Mouse (Mus musculus): ENCODE data around the gene Nat8. TPM values are rescaled to one million over a fixed set of nuclear protein-coding genes. Genes with fewer than 3 reads are reported as not detected.
A peak's percentile ranks its signal among the peaks of the same experiment; 100 is the strongest.
"Not testable (repeated sequence)": the region's sequence is repeated elsewhere in the genome, so short reads cannot be mapped to it uniquely, and the experiment has no call there.

Nat8 gene
- 0.23 TPM in 1 of 2 replicates, not detected in the other for polyA plus RNA-seq (2015; fragmentation: Nextera tagmentation; extraction: Ambion mirVana)

DNA sequence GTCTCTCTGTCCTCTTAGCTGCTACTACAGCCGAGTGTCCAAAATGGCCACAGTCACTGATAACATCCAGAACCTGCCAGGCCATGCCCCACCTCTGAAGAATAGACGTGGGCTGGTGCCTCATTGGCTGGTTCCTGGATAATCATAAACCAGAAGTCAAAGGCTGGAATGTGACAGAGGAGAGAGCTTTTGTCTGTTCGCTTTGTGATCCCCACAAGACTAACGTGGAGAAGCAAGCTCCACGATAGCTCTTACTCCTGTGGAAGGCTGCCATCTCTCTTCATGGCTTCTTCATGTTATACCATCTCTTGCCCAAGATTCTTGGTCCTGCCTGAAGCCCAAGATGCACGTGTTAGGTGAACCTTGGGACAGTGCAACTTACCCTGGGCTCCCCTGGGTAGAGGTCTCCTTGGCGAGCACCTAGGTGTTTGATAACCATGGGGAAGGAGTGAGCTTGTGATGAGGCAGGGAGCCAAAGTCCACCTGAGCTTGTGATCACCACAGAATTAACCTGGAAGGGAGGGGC lies at the start of gene Nat8:
Gene Nat8 (minus strand): TSS at position 287 of the 526 bp plus-strand sequence.
- H3K4me3 ChIP-seq (ENCODE audit: low read length) = no peak within 1 kb of the TSS
- WGBS = 79% methylated on average over 7 of the region's 7 CpGs

GRCm38 (mm10) chr6:85869006-85869405 lies 37.1 kb upstream of the Nat8 start, which contains the start of gene Nat8f2:
Nat8f2 (minus strand) TSS chr6:85869158.
- H3K4me3 ChIP-seq (ENCODE audit: low read length); H3K4me2 ChIP-seq (ENCODE audit: low read length); ATAC-seq; H3K4me1 ChIP-seq (ENCODE audit: control insufficient read depth, insufficient read depth, low read depth, low read length); H3K9ac ChIP-seq (ENCODE audit: low read depth, low read length); H3K27me3 ChIP-seq (replicated peaks; ENCODE audit: control insufficient read depth, insufficient read depth, low read length); H3K27ac ChIP-seq (ENCODE audit: low read depth, low read length); H3K9me3 ChIP-seq (ENCODE audit: control insufficient read depth, low read length); H3K36me3 ChIP-seq (ENCODE audit: control insufficient read depth, insufficient read depth, low read length): not testable (repeated sequence)
- WGBS = 89% methylated on average over 5 of the region's 5 CpGs

More for the DNA sequence above, at the start of gene Nat8:
- no peaks in the 10 kb centered on the region for H3K27me3 ChIP-seq (replicated peaks; ENCODE audit: control insufficient read depth, insufficient read depth, low read length)
- H3K36me3 ChIP-seq (ENCODE audit: control insufficient read depth, insufficient read depth, low read length) = no peaks in the 10 kb centered on the region
- H3K4me1 ChIP-seq (ENCODE audit: control insufficient read depth, insufficient read depth, low read depth, low read length) = no peaks in the 10 kb centered on the region
- H3K9ac ChIP-seq (ENCODE audit: low read depth, low read length) = no peak within 1 kb of the TSS
- no peaks in the 10 kb centered on the region for H3K9me3 ChIP-seq (ENCODE audit: control insufficient read depth, low read length)
- no peak within 1 kb of the TSS for H3K27ac ChIP-seq (ENCODE audit: low read depth, low read length)
- no peak for ATAC-seq
- H3K4me2 ChIP-seq (ENCODE audit: low read length) = no peak within 1 kb of the TSS

DNA sequence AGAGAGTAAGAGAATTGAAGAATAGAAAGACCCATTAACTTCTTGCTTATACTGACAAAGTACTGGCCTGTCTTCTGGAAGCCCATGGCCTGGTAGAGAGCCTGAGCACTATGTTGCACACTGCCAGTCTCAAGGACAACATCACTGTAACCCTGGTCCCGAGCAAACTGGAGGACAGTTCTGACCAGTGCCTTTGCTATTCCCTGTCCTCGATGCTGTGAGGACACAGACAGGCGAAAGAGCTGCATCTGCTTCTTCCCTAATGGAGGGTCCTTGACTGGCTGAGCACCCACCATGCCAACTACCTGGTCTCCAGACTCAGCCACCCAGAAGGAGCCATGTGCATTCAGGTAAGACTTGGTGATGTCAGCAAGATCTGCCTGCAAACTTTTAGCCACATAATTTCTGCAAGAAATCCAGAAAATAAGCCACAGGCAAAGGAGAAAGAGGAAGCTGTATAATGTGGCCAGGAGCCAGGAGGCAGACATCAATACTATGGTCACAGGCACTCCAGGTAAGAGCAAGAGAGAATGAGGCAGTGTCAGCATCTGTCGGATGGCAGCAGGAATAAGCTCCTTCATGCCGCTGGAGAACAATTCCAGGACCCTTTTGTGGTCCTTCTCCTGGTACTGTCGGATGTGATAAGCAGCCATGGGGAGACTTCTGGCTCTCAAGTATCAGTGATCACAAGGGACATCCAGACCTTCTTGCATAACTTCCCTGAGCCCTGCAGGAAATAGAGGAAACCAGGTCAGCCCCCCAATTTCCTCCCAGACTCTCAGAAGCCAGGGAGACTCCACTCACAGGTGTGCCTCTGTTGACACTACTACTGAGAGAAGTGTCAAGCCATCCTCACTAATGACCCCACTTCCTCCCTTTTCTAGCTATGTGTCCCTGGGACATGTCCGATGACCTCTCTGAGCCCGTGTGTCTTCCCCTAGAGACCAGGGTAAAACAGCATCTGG lies 36.1 kb upstream of the Nat8 start:
- Histone ChIP-seq H3K36me3 (ENCODE audit: control insufficient read depth, insufficient read depth, low read length) (no peaks in the 10 kb centered on the region), H3K27ac (ENCODE audit: low read depth, low read length) (no peak overlapping the region), H3K4me3 (ENCODE audit: low read length) (no peak overlapping the region), H3K4me1 (ENCODE audit: control insufficient read depth, insufficient read depth, low read depth, low read length) (no peaks in the 10 kb centered on the region), H3K4me2 (ENCODE audit: low read length) (no peak overlapping the region), H3K9me3 (ENCODE audit: control insufficient read depth, low read length) (no peaks in the 10 kb centered on the region), H3K27me3 (replicated peaks; ENCODE audit: control insufficient read depth, insufficient read depth, low read length) (no peaks in the 10 kb centered on the region), H3K9ac (ENCODE audit: low read depth, low read length) (no peak overlapping the region)
- no peak for ATAC-seq
- WGBS = 82% methylated on average over 8 of the region's 8 CpGs

- H3K9ac ChIP-seq (ENCODE audit: low read depth, low read length); H3K9me3 ChIP-seq (ENCODE audit: control insufficient read depth, low read length); H3K4me2 ChIP-seq (ENCODE audit: low read length); H3K27me3 ChIP-seq (replicated peaks; ENCODE audit: control insufficient read depth, insufficient read depth, low read length); ATAC-seq; H3K36me3 ChIP-seq (ENCODE audit: control insufficient read depth, insufficient read depth, low read length); H3K4me1 ChIP-seq (ENCODE audit: control insufficient read depth, insufficient read depth, low read depth, low read length); H3K4me3 ChIP-seq (ENCODE audit: low read length); H3K27ac ChIP-seq (ENCODE audit: low read depth, low read length): not testable (repeated sequence)
- 70% methylated on average over 1 of the region's 1 CpGs for WGBS
Observed at GRCm38 (mm10) chr6:85866995-85867394, 35.1 kb upstream of the Nat8 start.

- H3K4me2 ChIP-seq (ENCODE audit: low read length); ATAC-seq; H3K27ac ChIP-seq (ENCODE audit: low read depth, low read length); H3K27me3 ChIP-seq (replicated peaks; ENCODE audit: control insufficient read depth, insufficient read depth, low read length); H3K36me3 ChIP-seq (ENCODE audit: control insufficient read depth, insufficient read depth, low read length); H3K9ac ChIP-seq (ENCODE audit: low read depth, low read length); H3K4me3 ChIP-seq (ENCODE audit: low read length); H3K9me3 ChIP-seq (ENCODE audit: control insufficient read depth, low read length); H3K4me1 ChIP-seq (ENCODE audit: control insufficient read depth, insufficient read depth, low read depth, low read length): not testable (repeated sequence)
- WGBS = 83% methylated on average over 3 of the region's 3 CpGs
Observed at GRCm38 (mm10) chr6:85866166-85866565, 34.3 kb upstream of the Nat8 start.

- H3K4me1 ChIP-seq (ENCODE audit: control insufficient read depth, insufficient read depth, low read depth, low read length); H3K27ac ChIP-seq (ENCODE audit: low read depth, low read length); H3K27me3 ChIP-seq (replicated peaks; ENCODE audit: control insufficient read depth, insufficient read depth, low read length); H3K4me3 ChIP-seq (ENCODE audit: low read length); H3K9me3 ChIP-seq (ENCODE audit: control insufficient read depth, low read length); H3K9ac ChIP-seq (ENCODE audit: low read depth, low read length); H3K36me3 ChIP-seq (ENCODE audit: control insufficient read depth, insufficient read depth, low read length); H3K4me2 ChIP-seq (ENCODE audit: low read length): not testable (repeated sequence)
- peak; percentile 91 for ATAC-seq
- 45% methylated on average over 5 of the region's 7 CpGs for WGBS
Observed at GRCm38 (mm10) chr6:85864900-85865639, 33.2 kb upstream of the Nat8 start.

DNA sequence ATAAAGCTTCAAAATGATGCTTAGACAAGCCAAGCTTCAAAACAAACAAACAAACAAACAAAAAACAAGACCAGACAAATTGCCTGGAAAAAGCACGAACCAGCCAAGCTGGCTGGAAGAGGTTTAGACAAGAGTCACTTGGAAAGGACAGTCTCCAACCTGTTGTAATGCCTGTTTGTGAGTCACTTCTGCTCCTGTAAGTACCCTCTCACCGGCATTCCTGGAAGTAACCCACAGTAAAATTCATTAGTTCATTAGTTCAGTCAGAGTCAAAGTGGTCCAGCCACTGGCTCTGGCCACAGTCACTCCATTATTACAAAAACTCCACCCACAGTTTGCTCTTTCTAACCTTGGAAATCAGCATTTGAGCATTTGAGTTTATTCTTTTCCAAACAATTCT lies 32.0 kb upstream of the Nat8 start:
- no peak overlapping the region for H3K4me3 ChIP-seq (ENCODE audit: low read length)
- no peaks in the 10 kb centered on the region for H3K4me1 ChIP-seq (ENCODE audit: control insufficient read depth, insufficient read depth, low read depth, low read length)
- no peak overlapping the region for H3K9ac ChIP-seq (ENCODE audit: low read depth, low read length)
- no peaks in the 10 kb centered on the region for H3K36me3 ChIP-seq (ENCODE audit: control insufficient read depth, insufficient read depth, low read length)
- H3K9me3 ChIP-seq (ENCODE audit: control insufficient read depth, low read length) = no peaks in the 10 kb centered on the region
- no peaks in the 10 kb centered on the region for H3K27me3 ChIP-seq (replicated peaks; ENCODE audit: control insufficient read depth, insufficient read depth, low read length)
- no peak overlapping the region for H3K4me2 ChIP-seq (ENCODE audit: low read length)
- H3K27ac ChIP-seq (ENCODE audit: low read depth, low read length) = no peak overlapping the region
- WGBS = 92% methylated on average over 2 of the region's 2 CpGs
- no peak for ATAC-seq

DNA sequence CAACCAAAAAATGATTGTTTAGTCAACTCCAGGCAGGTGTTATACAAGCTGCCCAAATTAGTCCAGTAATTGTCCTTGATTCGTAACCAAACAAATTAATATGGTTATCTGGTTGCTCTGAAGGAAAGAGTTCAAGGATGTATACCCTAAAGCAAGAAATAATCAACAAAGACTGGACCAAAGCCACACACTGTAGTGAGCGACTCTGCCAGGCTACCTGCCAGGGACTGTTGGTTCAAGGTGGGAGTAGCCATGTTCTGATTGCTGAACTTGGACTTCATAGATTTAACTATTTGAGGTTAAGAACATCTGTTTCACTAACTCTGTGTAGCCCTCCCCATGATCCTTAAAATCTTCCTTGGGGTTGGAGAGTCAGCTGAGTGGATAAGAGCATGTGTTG lies 31.3 kb upstream of the Nat8 start:
- Histone ChIP-seq H3K4me1 (ENCODE audit: control insufficient read depth, insufficient read depth, low read depth, low read length) (no peaks in the 10 kb centered on the region), H3K27ac (ENCODE audit: low read depth, low read length) (no peak overlapping the region), H3K36me3 (ENCODE audit: control insufficient read depth, insufficient read depth, low read length) (no peaks in the 10 kb centered on the region), H3K27me3 (replicated peaks; ENCODE audit: control insufficient read depth, insufficient read depth, low read length) (no peaks in the 10 kb centered on the region), H3K9ac (ENCODE audit: low read depth, low read length) (no peak overlapping the region), H3K4me2 (ENCODE audit: low read length) (no peak overlapping the region), H3K9me3 (ENCODE audit: control insufficient read depth, low read length) (no peaks in the 10 kb centered on the region), H3K4me3 (ENCODE audit: low read length) (no peak overlapping the region)
- ATAC-seq = no peak
- 79% methylated on average over 2 of the region's 2 CpGs for WGBS

GRCm38 (mm10) chr6:85862565-85862964 lies 30.7 kb upstream of the Nat8 start:
- 69% methylated on average over 3 of the region's 3 CpGs for whole genome bisulfite sequencing

More at GRCm38 (mm10) chr6:85862565-85862964, 30.7 kb upstream of the Nat8 start:
- Histone ChIP-seq H3K9me3 (ENCODE audit: control insufficient read depth, low read length) (no peaks in the 10 kb centered on the region), H3K4me1 (ENCODE audit: control insufficient read depth, insufficient read depth, low read depth, low read length) (no peaks in the 10 kb centered on the region), H3K27ac (ENCODE audit: low read depth, low read length) (no peak overlapping the region), H3K4me2 (ENCODE audit: low read length) (no peak overlapping the region), H3K27me3 (replicated peaks; ENCODE audit: control insufficient read depth, insufficient read depth, low read length) (no peaks in the 10 kb centered on the region), H3K9ac (ENCODE audit: low read depth, low read length) (no peak overlapping the region), H3K4me3 (ENCODE audit: low read length) (no peak overlapping the region), H3K36me3 (ENCODE audit: control insufficient read depth, insufficient read depth, low read length) (no peaks in the 10 kb centered on the region)
- ATAC-seq = no peak

Measured in hindbrain, embryonic 16.5 days (tissue).